Mouse (Mus musculus) Muller cell, postnatal 12 days (primary cell): Measurements from ENCODE around the gene Mfsd11.
"Not testable (repeated sequence)": the region's sequence is repeated elsewhere in the genome, so short reads cannot be mapped to it uniquely, and the experiment has no call there.

ENCODE experiments used
- DNase-seq: peaks from one replicate; pipeline ENCODE4 v3.0.0-alpha.2; 2015; ENCODE audit errors: inconsistent ontology term

Mfsd11 gene

DNA sequence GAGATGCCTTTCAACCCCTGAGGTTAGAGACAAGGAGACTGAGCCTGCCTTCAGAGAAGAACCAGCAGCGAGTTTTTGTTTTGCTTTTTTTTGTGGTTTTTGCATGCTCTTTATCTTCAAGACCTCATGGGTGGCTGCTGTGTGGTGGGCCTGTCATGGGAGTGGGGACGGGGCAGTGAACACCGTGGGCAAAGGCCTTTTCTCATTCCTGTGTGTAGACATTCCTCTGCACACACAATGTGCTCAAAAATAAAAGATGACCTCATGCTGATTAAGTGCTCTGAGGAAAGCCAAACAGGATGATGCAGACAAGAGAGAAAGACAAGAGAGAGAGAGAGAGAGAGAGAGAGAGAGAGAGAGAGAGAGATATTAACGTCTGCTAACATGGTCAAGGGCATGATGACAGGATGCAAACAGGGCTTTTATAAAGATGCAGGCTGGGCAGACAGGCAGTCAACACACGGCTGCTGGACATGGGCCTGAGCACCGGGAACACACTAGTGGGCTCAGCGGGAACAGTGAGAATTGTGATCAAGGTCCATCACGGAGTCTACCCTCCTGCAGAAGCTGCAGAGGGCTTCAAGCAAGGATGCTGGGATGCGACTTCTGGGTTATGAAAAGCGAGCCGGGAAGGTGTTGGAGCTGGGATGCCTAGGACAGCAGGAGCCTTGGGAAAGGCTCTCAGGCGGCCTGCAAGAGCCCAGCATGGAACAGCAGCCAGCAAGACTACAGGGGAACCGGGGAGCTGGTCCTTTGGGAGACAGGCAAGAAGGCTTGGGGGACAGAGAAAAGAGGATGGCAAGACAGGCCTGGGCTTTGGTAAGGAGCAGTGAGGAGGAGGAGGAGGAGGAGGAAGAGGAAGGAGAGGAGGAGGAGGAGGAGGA is 30.9 kb upstream of the Mfsd11 start:
- peak; percentile 95 for DNase-seq

DNA sequence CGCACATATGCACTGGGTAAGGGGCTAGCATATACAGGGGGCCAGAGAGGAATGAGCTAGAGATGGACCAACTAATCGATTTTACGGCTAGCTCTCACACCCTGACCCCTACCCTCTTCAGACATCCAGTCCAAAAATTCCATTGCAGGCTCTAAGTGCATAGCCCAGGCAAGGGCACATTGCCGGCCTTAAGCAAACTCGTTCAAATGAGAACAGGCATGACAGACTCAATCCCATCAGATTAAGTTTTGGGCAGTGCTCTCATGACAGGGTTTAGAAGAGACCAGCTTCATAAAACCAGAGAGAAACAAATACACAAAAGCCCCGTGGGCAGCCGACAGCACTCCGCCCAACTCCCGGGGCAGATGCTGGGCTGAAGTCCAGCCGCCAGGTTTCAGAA is 30.0 kb upstream of the Mfsd11 start:
- peak; percentile 55 for DNase-seq

DNA sequence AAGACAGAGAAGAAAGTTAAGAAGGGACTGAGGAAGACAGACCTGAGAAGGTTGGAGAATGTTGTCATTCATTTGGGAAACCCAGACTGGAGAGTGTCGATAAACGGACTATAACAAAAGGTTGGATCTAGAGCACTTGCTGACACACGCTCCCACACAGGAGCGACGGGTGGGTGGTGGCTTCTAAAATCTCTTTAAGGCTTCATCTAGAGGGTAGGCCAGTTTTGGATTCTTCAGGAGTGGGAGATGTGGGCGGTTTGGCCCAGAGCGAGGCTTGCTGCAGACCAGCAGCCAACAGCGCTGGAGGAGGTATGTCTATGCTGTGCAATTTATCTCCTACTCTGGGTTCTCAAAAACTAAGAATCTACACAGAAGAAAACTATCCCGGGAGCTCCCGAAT is 29.6 kb upstream of the Mfsd11 start:
- no peak for DNase-seq

DNA sequence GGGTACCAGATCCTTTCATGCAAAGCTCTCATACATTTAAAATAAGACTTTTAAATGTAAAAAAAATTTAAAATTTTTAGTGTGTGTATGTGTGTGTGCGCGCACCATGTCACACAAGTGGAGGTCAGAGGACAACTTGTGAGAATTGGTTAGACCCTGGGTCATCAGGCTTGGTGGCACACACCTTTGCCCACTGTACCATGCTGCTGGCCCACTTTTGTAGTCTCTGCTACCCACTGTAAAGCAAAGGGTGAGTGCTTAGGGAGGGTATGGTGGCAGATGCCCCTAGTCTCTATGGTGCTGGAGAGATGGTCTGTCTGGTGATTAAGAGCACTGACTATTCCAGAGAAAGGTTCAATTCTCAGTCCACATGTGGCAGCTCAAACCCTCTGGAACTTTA is 29.0 kb upstream of the Mfsd11 start:
- no peak for DNase-seq

DNA sequence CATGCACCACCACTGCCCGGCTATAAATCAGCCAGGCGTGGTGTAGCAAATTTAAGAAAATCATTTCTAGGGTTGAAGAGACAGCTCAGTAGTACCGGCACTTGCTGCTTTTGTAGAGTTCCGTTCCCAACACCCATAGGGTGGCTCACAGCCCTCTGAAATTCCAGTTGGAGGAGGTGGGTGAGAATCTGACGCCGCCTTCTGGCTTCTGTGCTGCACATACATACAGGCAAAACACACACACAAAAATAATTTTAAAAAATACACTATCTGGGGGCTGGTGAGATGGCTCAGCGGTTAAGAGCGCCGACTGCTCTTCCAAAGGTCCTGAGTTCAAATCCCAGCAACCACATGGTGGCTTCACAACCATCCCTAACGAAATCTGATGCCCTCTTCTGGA is 28.4 kb upstream of the Mfsd11 start:
- DNase-seq = not testable (repeated sequence)

DNA sequence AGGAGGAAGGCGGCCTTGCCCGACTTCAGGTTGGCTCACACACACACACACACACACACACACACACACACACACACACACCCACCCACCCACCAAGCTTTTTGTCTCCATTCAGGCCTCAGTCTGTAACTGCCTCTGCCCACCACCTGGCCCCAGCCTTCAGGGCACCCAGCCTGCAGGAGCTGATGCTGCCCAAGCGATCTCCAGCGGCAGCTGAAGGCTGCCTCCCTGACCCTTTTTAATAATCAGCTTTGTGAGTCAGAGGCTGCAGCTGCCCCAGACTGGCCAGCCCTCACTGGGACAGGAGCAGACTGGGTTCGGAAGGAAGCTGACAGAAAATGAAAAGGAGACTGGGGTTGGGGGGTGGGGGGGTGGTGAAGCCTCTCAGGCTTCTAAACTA is 27.0 kb upstream of the Mfsd11 start:
- peak; percentile 87 for DNase-seq

DNA sequence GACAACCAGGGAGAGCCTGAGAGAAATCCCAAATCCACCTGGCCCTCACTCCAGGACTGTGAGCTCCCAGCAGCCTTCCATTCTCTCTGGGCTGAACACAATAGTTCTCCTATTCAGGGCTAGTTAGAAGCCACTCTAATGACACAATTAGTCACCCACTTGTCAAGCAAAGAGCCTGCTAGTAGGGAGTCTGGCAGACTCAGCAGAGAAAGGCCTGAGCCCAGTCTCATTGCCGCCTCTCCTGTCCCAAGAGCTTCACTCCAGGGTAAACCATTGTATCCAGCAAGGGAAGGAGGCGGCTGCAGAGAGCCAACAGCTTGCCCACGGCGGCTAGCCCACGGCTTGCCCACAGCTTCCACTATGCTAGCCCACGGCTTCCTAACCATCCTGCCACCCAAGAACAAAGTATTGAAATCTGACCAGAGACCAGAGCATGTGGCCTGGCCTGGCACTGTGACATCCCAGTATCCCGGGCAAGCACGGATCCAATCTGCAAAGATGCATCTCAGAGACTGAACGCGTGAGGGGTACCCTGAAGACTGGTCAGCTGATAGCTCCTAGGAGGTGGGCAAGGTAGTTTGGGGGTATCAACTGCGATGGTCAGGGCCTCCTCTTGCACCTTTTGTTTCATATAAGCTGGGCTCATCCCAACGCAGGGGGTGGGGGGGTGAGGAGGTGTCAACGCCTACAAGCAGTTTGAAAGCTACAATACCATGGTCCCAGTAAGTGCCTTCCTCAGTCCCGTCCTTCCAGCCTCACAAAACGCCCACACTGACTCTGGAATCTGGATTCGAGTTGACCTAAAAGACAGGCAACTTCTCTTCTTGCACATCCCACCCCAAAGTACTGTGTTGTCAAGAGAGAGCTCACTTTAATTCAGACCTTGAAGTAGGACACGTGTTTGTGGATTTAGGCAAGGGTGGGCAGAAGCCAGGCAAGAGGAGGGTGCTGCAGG is 25.4 kb upstream of the Mfsd11 start:
- DNase-seq = peak; percentile 78

DNA sequence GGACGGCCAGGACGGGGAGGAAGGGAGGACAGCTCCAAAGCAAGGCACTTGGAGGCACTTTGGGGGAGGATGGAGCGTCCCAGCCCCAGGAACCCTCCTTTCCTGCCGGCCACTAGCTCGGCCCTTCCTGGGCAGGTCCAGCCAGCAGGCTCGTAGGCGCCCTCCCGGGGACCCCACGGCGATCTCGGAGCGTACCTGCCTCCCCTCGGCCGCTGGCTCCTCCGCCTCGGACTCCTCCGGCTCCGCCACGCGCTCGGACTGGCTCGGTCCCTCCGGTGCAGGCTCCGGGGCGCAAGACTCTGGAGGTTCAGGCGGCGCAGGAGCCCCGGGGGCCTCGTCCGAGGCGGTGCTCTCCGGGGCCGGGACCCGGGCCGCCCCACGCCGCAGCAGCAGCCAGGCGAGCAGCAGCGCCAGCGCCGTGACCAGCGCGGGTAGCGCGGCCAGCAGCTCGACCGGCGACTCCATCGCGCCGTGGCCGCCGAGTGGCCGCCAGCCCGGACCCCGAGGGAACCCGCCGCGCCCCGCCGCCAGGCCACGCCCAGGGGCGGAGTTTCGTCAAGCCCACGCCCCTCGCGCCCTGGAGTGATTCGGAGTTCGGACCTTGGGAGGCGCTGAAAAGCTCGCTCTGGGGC is 24.6 kb upstream of the Mfsd11 start, which contains the start of gene Mxra7:
Gene Mxra7, minus strand, starts transcription at position 513 of the 632 bp plus-strand sequence.
- peak; percentile 89 for DNase-seq

DNA sequence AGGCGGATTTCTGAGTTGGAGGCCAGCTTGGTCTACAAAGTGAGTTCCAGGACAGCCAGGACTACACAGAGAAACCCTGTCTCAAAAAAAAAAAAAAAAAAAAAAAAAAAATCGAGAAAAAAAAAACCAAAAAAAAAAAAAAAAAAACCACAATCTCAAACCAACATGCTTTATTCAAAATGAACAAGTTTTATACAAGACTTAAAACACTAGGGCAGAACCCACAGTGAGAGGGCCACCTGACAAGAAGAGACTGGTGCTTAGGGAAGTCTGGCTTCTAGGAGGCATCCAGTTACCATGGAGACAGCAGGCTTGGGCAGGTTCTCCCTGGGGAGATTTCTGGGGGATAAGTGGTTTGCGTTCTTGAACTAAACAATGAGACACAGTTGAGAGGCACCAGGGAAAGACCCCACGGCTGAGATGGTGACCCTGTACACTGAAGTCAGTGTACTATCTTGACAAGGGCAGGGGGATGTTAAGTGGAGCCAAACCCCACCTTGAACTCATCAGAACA is 20.0 kb upstream of the Mfsd11 start:
- DNase-seq = no peak

DNA sequence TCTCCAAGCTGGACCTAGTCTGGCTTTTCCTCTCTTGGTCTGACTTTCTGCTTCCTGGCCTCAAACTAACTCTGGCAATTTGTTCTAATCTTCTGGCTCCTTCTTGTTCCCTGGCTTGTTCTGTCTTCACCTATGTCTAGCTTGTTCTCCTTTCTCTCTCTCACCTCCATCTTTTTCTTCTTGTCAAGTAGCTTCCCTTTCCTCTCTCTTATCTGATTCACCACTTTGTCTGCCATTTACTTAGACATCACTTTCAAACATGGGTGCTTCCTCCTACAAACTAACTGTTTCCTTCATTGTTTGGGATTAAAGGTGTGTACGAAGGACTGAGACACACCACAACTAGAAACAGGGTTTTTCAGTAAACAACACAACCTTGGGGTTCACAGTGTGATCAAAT is 17.3 kb upstream of the Mfsd11 start:
- no peak for DNase-seq

DNA sequence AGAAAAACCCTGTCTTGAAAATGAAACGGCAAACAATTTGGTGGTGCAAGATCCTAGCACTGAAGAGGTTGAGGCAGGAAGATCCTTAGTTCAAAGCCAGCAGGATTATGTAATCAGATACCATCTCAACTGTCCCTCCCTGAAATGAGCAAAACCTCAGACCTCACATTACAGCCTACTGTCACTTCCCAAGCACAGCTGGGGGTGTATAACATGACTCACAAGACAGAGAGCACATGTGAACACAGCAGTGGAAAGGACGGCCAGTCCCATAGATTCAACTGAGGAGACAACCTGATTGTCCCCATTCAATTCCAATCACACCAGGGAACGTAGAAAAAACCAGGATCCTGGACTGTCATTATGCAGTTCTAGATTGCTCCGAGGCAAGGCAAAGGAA is 16.0 kb upstream of the Mfsd11 start:
- DNase-seq = no peak

DNA sequence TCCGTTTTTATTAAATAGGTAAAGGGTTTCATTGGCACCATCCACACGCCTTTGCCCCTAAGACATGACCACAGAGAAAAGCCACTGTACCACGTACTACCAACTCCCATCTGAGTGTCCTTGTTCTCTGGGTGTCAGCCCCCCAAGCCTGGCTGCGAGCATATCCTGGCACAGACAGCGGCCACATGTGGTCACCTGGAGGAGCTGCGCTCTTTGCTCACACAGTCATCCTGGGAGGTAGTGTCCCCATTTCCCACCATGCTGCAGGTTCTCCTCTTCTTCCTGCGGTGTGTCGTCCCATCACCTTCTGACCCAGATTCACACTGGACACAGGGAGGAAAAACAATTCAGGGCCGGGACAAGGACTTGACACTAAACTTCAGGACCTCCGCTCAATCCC is 14.8 kb upstream of the Mfsd11 start:
- DNase-seq = no peak

DNA sequence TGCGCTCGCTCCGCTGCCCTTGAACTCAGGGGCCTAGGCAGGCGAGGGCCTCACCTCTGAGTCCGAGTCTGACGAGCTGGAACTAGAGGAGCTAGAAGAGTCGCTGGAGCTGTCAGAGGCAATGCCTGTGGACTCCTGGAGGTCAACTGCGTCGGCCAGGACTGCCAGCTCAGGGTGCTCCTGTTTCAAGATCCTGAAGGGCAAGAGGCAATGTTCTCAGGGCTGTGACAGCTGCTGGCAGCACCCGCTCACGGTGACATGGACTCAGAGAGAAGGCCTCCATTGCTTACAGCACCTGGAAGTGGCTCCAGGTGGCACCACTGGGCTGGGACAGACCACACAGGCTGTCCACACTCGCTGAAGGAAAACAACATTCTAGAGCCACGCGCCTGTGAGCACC is 13.3 kb upstream of the Mfsd11 start:
- no peak for DNase-seq

DNA sequence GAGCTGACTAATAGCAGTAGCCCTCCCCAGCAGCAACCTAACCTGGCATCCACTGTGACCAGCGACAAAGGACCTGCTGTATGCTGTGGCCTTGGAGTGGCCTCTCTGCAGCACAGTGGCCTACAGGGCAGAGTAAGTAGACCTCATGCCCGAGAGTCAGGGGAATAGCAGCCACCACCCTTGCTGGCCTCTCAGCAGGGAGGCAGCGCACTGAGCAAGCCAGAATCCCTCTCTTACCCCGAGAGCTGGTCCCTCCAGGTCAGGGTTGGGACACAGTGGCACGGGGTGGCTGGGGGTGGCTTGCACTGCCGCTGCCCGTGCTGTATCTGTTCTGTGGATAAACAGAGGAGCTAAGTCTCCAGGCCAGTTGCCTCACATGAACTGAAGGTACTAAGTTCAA is 12.6 kb upstream of the Mfsd11 start:
- DNase-seq = no peak

DNA sequence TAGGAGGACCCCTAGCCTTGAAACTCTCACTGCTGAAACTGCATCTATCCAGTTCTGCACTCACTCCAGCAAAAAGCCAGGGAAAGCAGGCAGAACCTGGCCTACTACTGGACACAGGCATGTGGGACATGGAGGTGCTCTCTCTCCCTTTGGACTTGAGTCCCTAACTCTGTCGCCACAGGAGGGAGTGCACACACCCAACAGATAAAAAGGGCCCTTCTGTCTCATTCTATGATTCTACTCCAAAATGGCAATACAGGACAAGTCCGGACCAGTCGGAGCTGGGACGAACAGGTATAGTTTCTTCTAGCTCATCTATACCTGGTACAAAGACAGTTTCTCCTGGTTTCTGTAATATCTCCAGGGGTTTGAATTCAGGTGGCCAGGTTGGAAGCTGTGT is 11.5 kb upstream of the Mfsd11 start:
- DNase-seq = no peak

DNA sequence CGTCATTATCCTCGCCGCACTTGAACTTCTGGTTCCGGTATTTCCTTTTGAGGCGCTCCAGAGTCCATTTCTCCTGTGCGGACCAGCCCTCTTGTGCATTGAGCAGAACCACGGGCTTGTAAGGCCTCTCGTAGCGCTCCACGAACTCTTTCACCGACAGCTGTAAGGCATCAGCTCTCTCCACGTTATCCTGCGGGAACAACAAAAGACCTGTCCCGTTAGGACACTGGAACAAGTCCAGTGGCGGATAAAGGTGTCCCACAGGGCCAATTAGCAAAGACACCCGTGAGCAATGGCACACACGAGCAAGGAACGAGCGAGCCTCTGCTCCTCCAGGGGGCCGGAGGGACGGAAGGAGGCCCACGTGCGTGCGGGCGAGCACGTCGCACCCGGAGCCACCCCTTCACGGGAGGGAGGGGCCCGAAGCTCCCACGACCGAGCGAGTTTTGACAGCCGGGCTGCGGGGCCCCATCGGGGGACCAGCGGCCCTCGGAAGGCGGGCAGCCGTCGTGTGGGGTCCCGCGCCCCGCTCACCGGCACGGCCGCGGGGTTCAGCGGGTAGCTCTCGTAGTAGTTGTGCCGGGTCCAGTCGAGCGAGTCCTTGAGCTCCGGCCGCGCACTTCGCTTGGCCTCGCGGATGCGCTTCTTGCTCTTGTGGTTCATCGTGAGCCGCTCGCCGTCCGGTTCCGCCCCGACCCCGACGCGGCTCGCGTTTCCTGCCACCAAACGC is 9.5 kb upstream of the Mfsd11 start:
- peak; percentile 80 for DNase-seq

DNA sequence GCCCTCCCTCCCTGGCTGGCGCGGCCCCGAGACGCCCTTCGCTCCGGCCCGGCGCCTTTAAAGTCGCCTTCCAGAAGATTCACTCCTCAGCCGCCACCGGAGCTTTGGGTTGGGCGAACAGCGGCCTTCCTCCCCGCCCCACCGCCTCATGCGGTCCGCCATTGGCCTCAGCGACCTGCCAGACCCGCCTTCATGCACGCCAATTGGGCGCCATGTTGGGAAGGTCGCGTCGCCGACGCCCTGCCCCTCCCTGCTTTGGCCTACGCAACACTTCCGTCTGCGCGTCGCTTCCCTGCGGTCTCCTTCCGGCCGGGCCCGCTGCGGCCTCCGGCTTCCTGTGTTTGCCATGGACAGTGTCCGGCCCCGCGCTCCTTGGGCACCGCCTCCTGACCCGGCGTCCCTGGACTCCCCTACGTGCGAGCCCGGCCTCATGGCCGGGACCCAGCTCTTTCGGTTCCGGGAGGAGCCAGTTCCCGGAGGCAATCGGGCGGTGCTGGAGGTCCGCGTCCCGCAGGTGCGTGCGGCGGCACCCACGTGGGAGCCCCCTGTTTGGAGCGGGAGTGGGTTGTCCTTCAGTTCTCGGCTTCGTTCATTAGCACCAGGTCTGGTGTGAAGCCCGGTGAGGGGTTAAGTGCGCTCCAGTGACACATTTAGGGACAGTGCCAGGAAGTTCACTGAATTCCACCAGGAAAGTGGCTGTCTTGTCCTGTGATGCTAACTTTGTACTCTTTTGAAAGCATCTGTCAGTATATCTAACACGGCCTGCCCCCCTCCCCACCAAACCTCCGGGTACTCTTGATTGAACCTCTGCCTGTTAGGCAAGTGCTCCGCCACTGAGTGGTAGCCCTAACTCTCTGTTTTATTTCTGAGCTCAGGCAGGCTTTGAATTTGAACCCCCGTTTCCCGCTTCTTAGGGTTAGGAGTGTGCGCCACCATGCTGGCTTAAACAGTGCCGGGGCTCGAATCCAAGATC is 8.7 kb upstream of the Mfsd11 start, which contains the start of the genes Mettl23 and Jmjd6:
Gene Mettl23, plus strand, starts transcription at position 18 of the 973 bp plus-strand sequence.
Gene Jmjd6, minus strand, starts transcription at position 189 of the 973 bp plus-strand sequence.
- peak; percentile 99 for DNase-seq

DNA sequence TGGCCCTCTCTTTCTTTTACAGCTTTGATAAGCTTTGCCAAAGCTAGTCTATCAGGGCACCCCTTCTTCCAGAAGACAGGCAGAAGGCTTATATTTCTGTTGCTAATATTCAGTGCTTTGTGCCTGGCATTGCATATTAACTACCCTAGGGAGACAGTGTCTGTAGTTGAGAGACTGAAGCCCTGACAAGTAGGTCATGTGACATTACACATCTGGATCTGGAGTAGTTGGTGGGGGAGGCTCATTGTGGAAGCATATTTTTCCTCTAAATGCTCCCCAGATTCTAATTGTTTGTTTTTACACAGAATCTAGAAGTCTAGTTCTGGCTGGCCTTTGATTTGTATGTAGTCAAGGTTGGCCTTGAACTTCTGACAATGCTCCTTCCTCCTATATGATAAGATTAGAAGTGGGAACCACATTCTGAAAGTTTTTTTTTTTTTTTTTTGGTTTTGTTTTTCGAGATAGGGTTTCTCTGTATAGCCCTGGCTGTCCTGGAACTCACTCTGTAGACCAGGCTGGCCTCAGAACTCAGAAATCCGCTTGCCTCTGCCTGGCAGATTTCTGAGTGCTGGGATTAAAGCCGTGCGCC is 5.6 kb upstream of the Mfsd11 start:
- DNase-seq = no peak
